Mouse (Mus musculus) heart, postnatal 0 days (tissue): ENCODE data around the gene Tle6.

Experiments
- CTCF ChIP-seq: IDR thresholded peaks from 2 replicates; pipeline ENCODE4 v1.5.1; 2016; ENCODE audit warnings: antibody characterized with exemption, control low read depth, low read depth
- EP300 ChIP-seq: IDR thresholded peaks from 2 replicates; pipeline ENCODE4 v1.6.1; 2016; ENCODE audit warnings: antibody characterized with exemption, low read depth

GRCm38 (mm10) chr10:81542727-81543460, 58.0 kb downstream of the Tle6 start:
- TF ChIP-seq EP300: no peak
- no peak for TF ChIP-seq CTCF
